Mouse (Mus musculus): ENCODE data around the gene Strada.

- no peak for TF ChIP-seq CTCF (IDR thresholded peaks at IDR 0.05; ENCODE audit: control insufficient read depth, insufficient read depth, insufficient read length)
- no peak for TF ChIP-seq MAX (IDR thresholded peaks at IDR 0.05)
These were observed 22.1 kb downstream of the Strada start for GRCm38 (mm10) chr11:106179711-106180448.

Measured in C2C12 (cell line).